Mouse (Mus musculus): ENCODE results near the gene Zc2hc1b. TPM values are rescaled to one million over a fixed set of nuclear protein-coding genes. Genes with fewer than 3 reads are reported as not detected.

The Zc2hc1b gene
- not detected in 2 replicates for polyA plus RNA-seq (2015; fragmentation: Nextera tagmentation; extraction: Ambion mirVana)

DNA sequence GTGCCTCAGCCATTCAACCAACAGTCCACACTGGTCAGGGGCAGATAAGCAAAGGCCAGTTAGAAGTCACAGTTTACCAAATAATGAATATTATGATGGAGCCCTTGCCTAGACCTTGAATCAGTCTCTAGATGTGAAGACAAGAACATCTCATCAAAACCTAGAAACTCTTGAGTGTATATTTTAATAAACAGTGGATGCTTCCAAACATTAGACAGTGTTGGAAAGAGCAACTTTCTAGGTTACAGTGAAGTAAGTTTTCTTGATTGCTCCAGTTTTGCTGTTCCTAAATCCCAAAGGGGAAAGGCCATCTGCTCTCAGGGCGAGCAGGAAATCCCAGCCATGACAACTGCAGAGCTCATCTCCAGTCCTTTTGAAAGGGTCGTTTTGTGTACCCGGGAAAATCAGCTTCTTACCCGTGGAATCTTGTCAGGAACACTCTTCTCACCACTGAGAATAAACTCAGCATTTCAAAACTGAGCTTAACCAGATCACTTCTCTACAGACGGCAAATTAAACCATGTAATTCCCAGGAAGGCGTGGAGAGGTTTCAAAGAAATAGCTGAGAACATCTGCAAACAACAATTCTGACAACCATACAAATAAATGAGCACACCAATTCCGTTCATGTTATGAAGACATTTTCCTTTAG is at the start of gene Zc2hc1b:
Zc2hc1b (minus strand) TSS at position 51 of the 652 bp plus-strand sequence.
- ATAC-seq: no peak
- no peaks in the 10 kb centered on the region for H3K4me1 ChIP-seq (ENCODE audit: control insufficient read depth, insufficient read depth, low read length)
- H3K4me3 ChIP-seq (ENCODE audit: low read length): no peak within 1 kb of the TSS
- peak within 1 kb of the TSS; percentile 34; the same call in 1 of the 2 replicates for H3K27ac ChIP-seq (ENCODE audit: low read length)
- H3K36me3 ChIP-seq (ENCODE audit: control insufficient read depth, insufficient read depth, low read length): peaks cover 15% of the 10 kb centered on the region
- 50% methylated on average over 7 of the region's 7 CpGs for WGBS
- H3K9me3 ChIP-seq (ENCODE audit: control insufficient read depth, low read length): no peaks in the 10 kb centered on the region
- no peak within 1 kb of the TSS for H3K9ac ChIP-seq (ENCODE audit: low read depth, low read length)
- no peak within 1 kb of the TSS for H3K4me2 ChIP-seq (ENCODE audit: low read depth, low read length)
- no peaks in the 10 kb centered on the region for H3K27me3 ChIP-seq (replicated peaks; ENCODE audit: control insufficient read depth, insufficient read depth, low read length)

DNA sequence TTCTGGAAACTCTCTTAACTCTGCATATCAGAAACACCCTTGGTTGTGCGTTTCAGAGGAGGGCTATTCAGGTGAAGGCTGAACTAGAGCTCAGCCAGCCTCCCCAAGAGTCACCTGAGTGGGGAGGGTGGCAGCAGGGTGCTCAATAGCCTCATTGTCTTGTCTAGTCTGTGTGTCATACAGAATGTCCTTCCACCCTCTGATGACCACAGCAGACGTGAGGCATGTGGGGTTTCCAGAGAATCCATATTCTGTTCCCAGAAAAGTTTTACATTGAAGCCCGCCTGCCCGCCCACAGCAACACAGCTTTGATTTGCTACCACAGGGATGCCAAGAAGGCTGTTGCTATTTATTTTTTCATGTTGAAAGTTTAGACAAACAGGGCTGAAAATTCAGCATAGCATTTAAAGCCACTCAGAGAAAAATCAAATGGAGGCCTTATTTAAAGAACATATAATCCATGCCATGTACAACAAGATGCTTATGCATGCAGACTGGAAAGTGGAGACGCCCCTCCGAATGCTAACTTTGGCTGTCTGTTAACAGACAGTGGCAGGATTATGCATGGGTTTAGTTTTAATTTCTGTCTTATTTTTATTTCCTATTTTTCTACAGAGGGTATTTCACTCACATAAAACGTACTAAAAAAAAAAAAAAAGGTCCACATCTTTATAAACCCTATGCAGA is 47.7 kb upstream of the Zc2hc1b start:
- Histone ChIP-seq H3K4me1 (ENCODE audit: control insufficient read depth, insufficient read depth, low read length) (peaks cover 4% of the 10 kb centered on the region; the same call in 1 of the 2 replicates), H3K27ac (ENCODE audit: low read length) (no peak overlapping the region), H3K9ac (ENCODE audit: low read depth, low read length) (no peak overlapping the region), H3K4me3 (ENCODE audit: low read length) (no peak overlapping the region), H3K27me3 (replicated peaks; ENCODE audit: control insufficient read depth, insufficient read depth, low read length) (no peaks in the 10 kb centered on the region), H3K4me2 (ENCODE audit: low read depth, low read length) (no peak overlapping the region), H3K9me3 (ENCODE audit: control insufficient read depth, low read length) (no peaks in the 10 kb centered on the region), H3K36me3 (ENCODE audit: control insufficient read depth, insufficient read depth, low read length) (peaks cover 5% of the 10 kb centered on the region; the same call in 1 of the 2 replicates)
- WGBS: 87% methylated on average over 7 of the region's 7 CpGs
- no peak for ATAC-seq

DNA sequence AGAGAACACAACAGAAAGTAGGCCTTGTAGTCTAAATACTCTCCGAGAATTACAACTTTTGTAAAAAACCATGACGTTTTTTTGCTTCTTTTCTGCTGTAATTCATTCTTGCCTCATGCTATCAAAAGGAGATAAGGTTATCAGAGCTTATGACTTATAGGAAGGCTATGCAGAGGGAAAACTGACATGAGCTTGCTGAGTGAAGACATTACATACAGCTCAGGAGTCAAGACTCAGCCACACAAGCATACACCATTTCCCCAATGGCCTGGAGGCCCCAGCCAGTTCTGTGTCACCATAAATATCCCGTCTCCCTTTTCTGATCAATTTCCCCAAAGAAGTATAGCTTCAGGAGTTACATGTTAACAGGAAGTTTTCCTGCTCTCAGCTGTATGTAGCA is 44.3 kb upstream of the Zc2hc1b start:
- Histone ChIP-seq H3K4me2 (ENCODE audit: low read depth, low read length) (no peak overlapping the region), H3K4me3 (ENCODE audit: low read length) (no peak overlapping the region), H3K4me1 (ENCODE audit: control insufficient read depth, insufficient read depth, low read length) (peaks cover 4% of the 10 kb centered on the region; the same call in 1 of the 2 replicates), H3K9me3 (ENCODE audit: control insufficient read depth, low read length) (no peaks in the 10 kb centered on the region), H3K9ac (ENCODE audit: low read depth, low read length) (no peak overlapping the region), H3K27ac (ENCODE audit: low read length) (peak overlapping the region; percentile 38; the same call in 1 of the 2 replicates), H3K36me3 (ENCODE audit: control insufficient read depth, insufficient read depth, low read length) (no peaks in the 10 kb centered on the region), H3K27me3 (replicated peaks; ENCODE audit: control insufficient read depth, insufficient read depth, low read length) (no peaks in the 10 kb centered on the region)
- 72% methylated on average over 3 of the region's 3 CpGs for WGBS
- peak; percentile 61 for ATAC-seq

DNA sequence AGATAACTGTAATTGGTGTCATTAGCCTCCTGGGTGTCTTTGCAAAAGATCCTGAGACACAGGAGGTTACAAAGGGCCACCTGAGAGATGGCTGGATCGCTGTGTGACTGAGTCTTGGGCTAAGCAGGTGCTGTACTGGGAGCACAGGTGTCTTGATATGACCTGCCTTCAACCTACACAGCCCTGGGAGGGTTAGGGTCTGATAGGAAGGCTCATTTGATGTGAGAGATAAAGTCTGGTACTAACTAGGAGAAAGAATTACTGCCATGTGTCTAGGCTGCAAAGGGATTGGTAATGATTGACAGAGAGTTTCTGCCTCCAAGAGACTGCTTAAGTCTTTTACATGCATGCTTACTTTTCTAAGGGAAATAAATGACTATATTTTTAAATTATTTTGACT is 42.2 kb upstream of the Zc2hc1b start:
- no peaks in the 10 kb centered on the region for H3K27me3 ChIP-seq (replicated peaks; ENCODE audit: control insufficient read depth, insufficient read depth, low read length)
- ATAC-seq: peak; percentile 90
- peak overlapping the region; percentile 35; the same call in 1 of the 2 replicates for H3K27ac ChIP-seq (ENCODE audit: low read length)
- H3K4me3 ChIP-seq (ENCODE audit: low read length): no peak overlapping the region
- no peaks in the 10 kb centered on the region for H3K36me3 ChIP-seq (ENCODE audit: control insufficient read depth, insufficient read depth, low read length)
- no peaks in the 10 kb centered on the region for H3K9me3 ChIP-seq (ENCODE audit: control insufficient read depth, low read length)
- 50% methylated on average over 1 of the region's 1 CpGs for WGBS
- no peak overlapping the region for H3K9ac ChIP-seq (ENCODE audit: low read depth, low read length)
- H3K4me2 ChIP-seq (ENCODE audit: low read depth, low read length): no peak overlapping the region
- peaks cover 4% of the 10 kb centered on the region; the same call in 1 of the 2 replicates for H3K4me1 ChIP-seq (ENCODE audit: control insufficient read depth, insufficient read depth, low read length)

DNA sequence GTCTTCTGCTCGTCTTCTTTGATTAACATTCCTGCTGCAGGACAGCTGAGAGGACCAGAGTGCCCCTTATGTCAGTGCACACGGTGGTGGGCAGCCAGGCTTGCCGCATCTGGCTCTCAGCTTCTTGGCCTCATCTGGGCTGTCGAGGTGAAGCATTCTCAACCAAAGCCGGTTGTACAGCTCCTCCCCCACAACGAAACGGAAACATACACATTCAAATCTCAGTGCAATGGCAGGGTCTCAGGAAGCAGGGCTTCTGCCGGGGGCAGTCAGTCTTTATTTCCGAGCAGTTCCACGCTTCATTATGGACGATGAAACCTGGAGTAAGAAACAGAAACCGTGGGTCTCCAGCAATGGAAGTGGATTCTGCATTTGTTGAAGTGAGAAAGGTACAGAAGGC is 36.1 kb upstream of the Zc2hc1b start:
- no peaks in the 10 kb centered on the region for H3K9me3 ChIP-seq (ENCODE audit: control insufficient read depth, low read length)
- 66% methylated on average over 12 of the region's 12 CpGs for WGBS
- no peak overlapping the region for H3K9ac ChIP-seq (ENCODE audit: low read depth, low read length)
- H3K36me3 ChIP-seq (ENCODE audit: control insufficient read depth, insufficient read depth, low read length): no peaks in the 10 kb centered on the region
- no peak overlapping the region for H3K4me3 ChIP-seq (ENCODE audit: low read length)
- no peak for ATAC-seq
- no peak overlapping the region for H3K4me2 ChIP-seq (ENCODE audit: low read depth, low read length)
- no peak overlapping the region for H3K27ac ChIP-seq (ENCODE audit: low read length)
- peaks cover 16% of the 10 kb centered on the region; the same call in 1 of the 2 replicates for H3K4me1 ChIP-seq (ENCODE audit: control insufficient read depth, insufficient read depth, low read length)
- H3K27me3 ChIP-seq (replicated peaks; ENCODE audit: control insufficient read depth, insufficient read depth, low read length): no peaks in the 10 kb centered on the region

DNA sequence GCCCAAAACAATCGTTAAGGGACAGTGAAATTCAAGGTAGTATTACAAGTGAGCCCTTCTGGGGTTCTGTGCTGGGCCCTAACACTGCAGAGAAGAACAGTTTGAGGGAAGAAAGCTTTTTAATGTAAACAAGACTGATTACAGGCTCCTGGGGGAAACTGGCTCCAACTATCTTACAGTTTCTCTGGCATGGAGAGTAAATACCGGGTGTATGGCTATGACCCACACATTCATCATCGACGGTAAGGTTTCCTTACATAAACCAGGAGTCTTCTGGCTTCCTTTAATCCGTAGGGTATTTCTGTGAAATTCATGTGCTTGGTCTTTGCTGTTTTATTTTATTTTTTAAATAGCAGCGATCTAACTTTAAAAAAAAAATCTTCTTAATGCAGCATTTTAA is 35.0 kb upstream of the Zc2hc1b start:
- peaks cover 18% of the 10 kb centered on the region; the same call in 1 of the 2 replicates for H3K4me1 ChIP-seq (ENCODE audit: control insufficient read depth, insufficient read depth, low read length)
- no peak overlapping the region for H3K9ac ChIP-seq (ENCODE audit: low read depth, low read length)
- no peaks in the 10 kb centered on the region for H3K27me3 ChIP-seq (replicated peaks; ENCODE audit: control insufficient read depth, insufficient read depth, low read length)
- H3K4me2 ChIP-seq (ENCODE audit: low read depth, low read length): no peak overlapping the region
- no peaks in the 10 kb centered on the region for H3K9me3 ChIP-seq (ENCODE audit: control insufficient read depth, low read length)
- no peaks in the 10 kb centered on the region for H3K36me3 ChIP-seq (ENCODE audit: control insufficient read depth, insufficient read depth, low read length)
- H3K4me3 ChIP-seq (ENCODE audit: low read length): no peak overlapping the region
- 49% methylated on average over 6 of the region's 6 CpGs for WGBS
- ATAC-seq: no peak
- peak overlapping the region; percentile 27; the same call in 1 of the 2 replicates for H3K27ac ChIP-seq (ENCODE audit: low read length)

DNA sequence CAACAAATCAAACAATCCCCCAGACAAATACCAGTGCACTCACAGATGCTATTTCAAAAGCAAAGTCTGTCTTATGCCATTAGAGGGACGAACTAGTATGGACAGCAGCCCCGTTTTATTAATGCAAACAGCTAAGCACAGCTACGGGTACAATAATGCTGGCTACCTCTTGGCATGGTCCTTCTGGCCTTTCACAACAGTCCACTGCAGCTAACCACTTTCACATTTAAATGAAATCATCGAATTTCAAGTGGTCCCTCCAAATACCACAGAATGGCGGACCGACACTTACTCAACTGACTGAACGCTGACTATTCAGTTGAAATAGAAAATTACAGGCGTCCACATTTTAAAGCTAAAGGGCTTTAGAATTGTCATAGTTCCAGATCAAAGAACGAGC is 34.5 kb upstream of the Zc2hc1b start:
- 73% methylated on average over 9 of the region's 9 CpGs for WGBS
- Histone ChIP-seq H3K27ac (ENCODE audit: low read length) (no peak overlapping the region), H3K27me3 (replicated peaks; ENCODE audit: control insufficient read depth, insufficient read depth, low read length) (no peaks in the 10 kb centered on the region), H3K4me3 (ENCODE audit: low read length) (no peak overlapping the region), H3K4me2 (ENCODE audit: low read depth, low read length) (no peak overlapping the region), H3K9ac (ENCODE audit: low read depth, low read length) (no peak overlapping the region), H3K4me1 (ENCODE audit: control insufficient read depth, insufficient read depth, low read length) (peaks cover 18% of the 10 kb centered on the region; the same call in 1 of the 2 replicates), H3K9me3 (ENCODE audit: control insufficient read depth, low read length) (no peaks in the 10 kb centered on the region), H3K36me3 (ENCODE audit: control insufficient read depth, insufficient read depth, low read length) (no peaks in the 10 kb centered on the region)
- no peak for ATAC-seq

DNA sequence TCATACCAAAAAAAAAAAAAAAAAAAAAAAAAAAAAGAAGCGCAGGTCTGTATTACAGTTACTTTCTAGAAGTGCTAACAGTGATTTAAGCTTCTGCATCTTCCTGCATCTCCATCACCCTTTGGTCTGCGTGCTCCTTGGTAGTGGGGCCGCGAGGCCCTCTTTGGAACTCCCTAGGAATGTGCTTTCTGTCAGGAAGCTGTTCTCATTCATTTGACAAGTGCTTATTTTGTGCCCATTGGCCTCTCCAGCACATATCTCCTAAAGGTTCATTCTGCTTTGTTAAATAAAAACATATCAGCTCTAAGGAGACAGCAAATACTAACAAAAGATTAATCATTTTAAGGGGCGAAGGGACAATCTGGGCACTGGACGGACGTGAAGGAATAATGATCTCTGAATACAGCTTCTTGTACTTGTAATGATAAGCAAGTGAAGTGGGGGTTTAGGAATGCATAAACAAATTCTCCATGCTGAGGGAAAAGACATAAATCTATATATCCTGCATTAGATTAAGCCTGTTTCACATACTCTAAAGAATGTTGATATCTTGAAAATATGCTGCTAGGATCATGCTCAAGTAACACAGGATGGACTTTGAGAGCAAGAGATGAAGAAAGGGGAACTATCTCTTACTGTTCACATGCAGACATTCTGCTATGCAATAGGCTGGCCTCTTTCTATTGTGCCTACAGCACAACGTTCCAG is 32.3 kb upstream of the Zc2hc1b start:
- peak; percentile 84 for ATAC-seq
- H3K9ac ChIP-seq (ENCODE audit: low read depth, low read length): no peak overlapping the region
- peak overlapping the region; percentile 70 for H3K27ac ChIP-seq (ENCODE audit: low read length)
- WGBS: 32% methylated on average over 8 of the region's 8 CpGs
- no peak overlapping the region for H3K4me2 ChIP-seq (ENCODE audit: low read depth, low read length)
- H3K36me3 ChIP-seq (ENCODE audit: control insufficient read depth, insufficient read depth, low read length): no peaks in the 10 kb centered on the region
- no peaks in the 10 kb centered on the region for H3K27me3 ChIP-seq (replicated peaks; ENCODE audit: control insufficient read depth, insufficient read depth, low read length)
- H3K9me3 ChIP-seq (ENCODE audit: control insufficient read depth, low read length): no peaks in the 10 kb centered on the region
- H3K4me3 ChIP-seq (ENCODE audit: low read length): no peak overlapping the region
- H3K4me1 ChIP-seq (ENCODE audit: control insufficient read depth, insufficient read depth, low read length): peaks cover 18% of the 10 kb centered on the region; the same call in 1 of the 2 replicates

DNA sequence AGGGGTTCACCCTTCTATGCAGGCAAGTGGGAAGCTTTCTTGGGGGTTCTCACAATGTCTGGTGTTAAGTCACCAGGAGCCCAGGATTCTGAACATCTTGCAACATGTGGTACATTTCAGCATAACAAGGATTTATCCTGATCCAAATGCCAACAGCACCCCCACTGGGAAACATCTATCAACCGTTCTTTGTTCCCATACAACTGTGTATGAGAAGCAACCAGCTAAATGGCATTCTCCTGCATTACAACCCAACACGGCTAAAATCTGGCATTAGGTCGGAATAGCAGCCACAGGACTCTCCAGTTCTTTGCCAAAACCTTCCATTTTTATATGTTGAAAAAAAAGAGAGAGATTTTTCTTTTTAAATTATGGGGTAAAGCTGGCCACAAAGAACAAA is 31.7 kb upstream of the Zc2hc1b start:
- no peaks in the 10 kb centered on the region for H3K9me3 ChIP-seq (ENCODE audit: control insufficient read depth, low read length)
- H3K9ac ChIP-seq (ENCODE audit: low read depth, low read length): no peak overlapping the region
- no peaks in the 10 kb centered on the region for H3K27me3 ChIP-seq (replicated peaks; ENCODE audit: control insufficient read depth, insufficient read depth, low read length)
- 58% methylated on average over 3 of the region's 3 CpGs for WGBS
- no peak overlapping the region for H3K4me3 ChIP-seq (ENCODE audit: low read length)
- H3K36me3 ChIP-seq (ENCODE audit: control insufficient read depth, insufficient read depth, low read length): no peaks in the 10 kb centered on the region
- no peak overlapping the region for H3K4me2 ChIP-seq (ENCODE audit: low read depth, low read length)
- no peak for ATAC-seq
- peak overlapping the region; percentile 59 for H3K27ac ChIP-seq (ENCODE audit: low read length)
- peaks cover 18% of the 10 kb centered on the region; the same call in 1 of the 2 replicates for H3K4me1 ChIP-seq (ENCODE audit: control insufficient read depth, insufficient read depth, low read length)
